Mouse (Mus musculus) intestine, embryonic 14.5 days (tissue): Measurements from ENCODE around the gene Pla2g12a. TPM values are rescaled to one million over a fixed set of nuclear protein-coding genes. Genes with fewer than 3 reads are reported as not detected.

Source experiments
- ATAC-seq: fragments of 200-750 bp; cut with Nextera tagmentation; replicated peaks from 2 replicates; pipeline ENCODE4 v1.8.0; 2017; ENCODE audit warnings: low read depth, moderate number of reproducible peaks, moderate TSS enrichment, moderate library complexity; ENCODE audit not compliant: low FRiP score, low TSS enrichment
- DNase-seq: peaks from one replicate; pipeline ENCODE4 v3.0.0-alpha.2; 2018; ENCODE audit warnings: low spot score
- H3K27ac ChIP-seq: fragments of 300-500 bp; sonication (generic); 2 replicates; pipeline ENCODE4 v1.5.1; 2014; ENCODE audit warnings: low read depth, mild to moderate bottlenecking, control low read depth
- H3K27me3 ChIP-seq: fragments of 300-500 bp; sonication (generic); replicated peaks from 2 replicates; pipeline ENCODE4 v1.6.1; 2014; ENCODE audit warnings: low read length, control low read depth; ENCODE audit not compliant: control insufficient read depth, insufficient read depth
- H3K36me3 ChIP-seq: fragments of 300-500 bp; sonication (generic); 2 replicates; pipeline ENCODE4 v1.6.1; 2014; ENCODE audit warnings: low read length, control low read depth; ENCODE audit not compliant: control insufficient read depth, insufficient read depth
- H3K4me1 ChIP-seq: fragments of 300-500 bp; sonication (generic); replicated peaks from 2 replicates; pipeline ENCODE4 v1.6.1; 2014; ENCODE audit warnings: low read length, control low read depth, mixed read lengths; ENCODE audit not compliant: control insufficient read depth, insufficient read depth
- H3K4me2 ChIP-seq: fragments of 300-500 bp; sonication (generic); 2 replicates; pipeline ENCODE4 v1.6.1; 2014; ENCODE audit warnings: low read length
- H3K4me3 ChIP-seq: fragments of 300-500 bp; sonication (generic); 2 replicates; pipeline ENCODE4 v1.5.1; 2014; ENCODE audit warnings: low read depth, low read length, control low read depth, mixed read lengths
- H3K9ac ChIP-seq: fragments of 300-500 bp; sonication (generic); 2 replicates; pipeline ENCODE4 v1.6.1; 2014; ENCODE audit warnings: mild to moderate bottlenecking, low read length
- H3K9me3 ChIP-seq: fragments of 300-500 bp; sonication (generic); 2 replicates; pipeline ENCODE4 v1.6.1; 2016; ENCODE audit warnings: low read length, control low read depth; ENCODE audit not compliant: control insufficient read depth
- WGBS: fragments of 180-500 bp; shearing (Covaris S2); extraction: QIAGEN DNeasy Blood & Tissue Kit; methylation state at CpG from one replicate; pipeline ENCODE4 v1.1.7; 2014; 5-methylcytosine and 5-hydroxymethylcytosine counted together
- polyA plus RNA-seq: library from polyadenylated mRNA; unstranded; fragments of >200 nt; fragmentation: Nextera tagmentation; extraction: Ambion mirVana; gene quantifications from 2 replicates; pipeline ENCODE4 v1.2.1, GENCODE M21; 2014

Gene Pla2g12a
- polyA plus RNA-seq, 1 experiment from 2014 or later = 67.0 TPM

- H3K9me3 ChIP-seq = no peaks in the 10 kb centered on the region
- H3K4me1 ChIP-seq = no peaks in the 10 kb centered on the region
- WGBS = 56% methylated on average over 4 of the region's 4 CpGs
- no peak for DNase-seq
- no peak overlapping the region for H3K4me2 ChIP-seq
- H3K9ac ChIP-seq = no peak overlapping the region
- no peak overlapping the region for H3K4me3 ChIP-seq
- no peaks in the 10 kb centered on the region for H3K27me3 ChIP-seq
- no peaks in the 10 kb centered on the region for H3K36me3 ChIP-seq
- ATAC-seq = no peak
- H3K27ac ChIP-seq = no peak overlapping the region
These were observed 54.0 kb downstream of the Pla2g12a start for GRCm38 (mm10) chr3:129932443-129932842.

DNA sequence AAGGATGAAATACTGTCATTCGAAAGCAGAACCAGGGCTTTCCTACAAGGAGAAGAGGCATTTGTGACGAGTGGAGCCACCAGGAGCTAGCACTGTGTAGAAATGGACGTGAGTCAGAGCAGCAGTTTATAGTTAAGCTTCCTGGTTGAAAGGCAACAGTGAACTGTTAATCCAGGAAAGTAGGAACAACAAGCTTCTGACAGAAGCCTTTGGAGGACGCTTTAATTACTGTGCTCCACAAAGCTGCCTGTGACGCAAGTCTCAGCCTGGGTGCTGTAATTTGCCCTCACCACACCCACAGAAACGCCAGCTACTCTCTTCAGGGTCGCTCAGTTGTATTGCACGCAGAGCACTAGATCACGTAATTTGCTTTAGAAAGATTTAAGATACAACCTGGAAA, 58.2 kb downstream of the Pla2g12a start:
- no peaks in the 10 kb centered on the region for H3K4me1 ChIP-seq
- H3K36me3 ChIP-seq = no peaks in the 10 kb centered on the region
- no peak for ATAC-seq
- 43% methylated on average over 9 of the region's 9 CpGs for WGBS
- no peak for DNase-seq
- H3K27ac ChIP-seq = no peak overlapping the region
- H3K9ac ChIP-seq = no peak overlapping the region
- H3K27me3 ChIP-seq = no peaks in the 10 kb centered on the region
- no peak overlapping the region for H3K4me3 ChIP-seq
- no peaks in the 10 kb centered on the region for H3K9me3 ChIP-seq
- no peak overlapping the region for H3K4me2 ChIP-seq

GRCm38 (mm10) chr3:129937848-129938247, 59.4 kb downstream of the Pla2g12a start:
- DNase-seq (no peak), ATAC-seq (no peak)
- WGBS = 37% methylated on average over 3 of the region's 3 CpGs
- Histone ChIP-seq H3K4me3 (no peak overlapping the region), H3K4me2 (no peak overlapping the region), H3K27me3 (no peaks in the 10 kb centered on the region), H3K36me3 (no peaks in the 10 kb centered on the region), H3K27ac (no peak overlapping the region), H3K4me1 (no peaks in the 10 kb centered on the region), H3K9me3 (no peaks in the 10 kb centered on the region), H3K9ac (no peak overlapping the region)

DNA sequence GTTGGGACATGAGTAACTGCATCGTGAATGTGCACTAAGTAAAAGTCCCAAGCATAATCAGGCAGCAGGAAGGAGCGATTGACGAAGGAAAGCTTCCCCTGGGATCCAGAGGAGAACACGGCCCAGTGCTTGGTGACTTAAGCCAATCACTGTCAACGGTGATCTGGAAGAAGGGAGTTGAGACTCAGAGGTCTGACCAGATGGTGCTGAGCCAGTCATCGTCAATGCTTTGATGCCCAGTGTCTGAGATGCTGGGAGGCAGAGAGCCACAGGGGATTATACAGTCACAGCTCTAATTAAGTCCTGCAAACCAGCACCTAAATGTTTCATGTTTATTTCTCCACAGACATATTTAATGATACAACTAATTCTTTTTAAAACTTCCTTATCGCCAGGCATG, 60.7 kb downstream of the Pla2g12a start:
- no peak overlapping the region for H3K27ac ChIP-seq
- ATAC-seq = no peak
- 64% methylated on average over 7 of the region's 7 CpGs for WGBS

GRCm38 (mm10) chr3:129940780-129941179, 62.4 kb downstream of the Pla2g12a start:
- Histone ChIP-seq H3K36me3 (no peaks in the 10 kb centered on the region), H3K4me3 (no peak overlapping the region), H3K4me2 (no peak overlapping the region), H3K27ac (no peak overlapping the region), H3K27me3 (no peaks in the 10 kb centered on the region), H3K4me1 (no peaks in the 10 kb centered on the region), H3K9me3 (no peaks in the 10 kb centered on the region), H3K9ac (no peak overlapping the region)
- WGBS = 94% methylated on average over 2 of the region's 2 CpGs
- DNase-seq (no peak), ATAC-seq (no peak)

More for the DNA sequence above, 60.7 kb downstream of the Pla2g12a start:
- Histone ChIP-seq H3K4me3 (no peak overlapping the region), H3K9ac (no peak overlapping the region), H3K9me3 (no peaks in the 10 kb centered on the region), H3K36me3 (no peaks in the 10 kb centered on the region), H3K4me2 (no peak overlapping the region), H3K4me1 (no peaks in the 10 kb centered on the region), H3K27me3 (no peaks in the 10 kb centered on the region)
- DNase-seq = no peak

- Histone ChIP-seq H3K36me3 (no peaks in the 10 kb centered on the region), H3K27me3 (no peaks in the 10 kb centered on the region), H3K4me3 (no peak overlapping the region), H3K9ac (no peak overlapping the region), H3K9me3 (no peaks in the 10 kb centered on the region), H3K27ac (no peak overlapping the region), H3K4me2 (no peak overlapping the region), H3K4me1 (no peaks in the 10 kb centered on the region)
- 92% methylated on average over 1 of the region's 1 CpGs for WGBS
- ATAC-seq (no peak), DNase-seq (no peak)
These were observed 62.9 kb downstream of the Pla2g12a start for GRCm38 (mm10) chr3:129941291-129941690.

DNA sequence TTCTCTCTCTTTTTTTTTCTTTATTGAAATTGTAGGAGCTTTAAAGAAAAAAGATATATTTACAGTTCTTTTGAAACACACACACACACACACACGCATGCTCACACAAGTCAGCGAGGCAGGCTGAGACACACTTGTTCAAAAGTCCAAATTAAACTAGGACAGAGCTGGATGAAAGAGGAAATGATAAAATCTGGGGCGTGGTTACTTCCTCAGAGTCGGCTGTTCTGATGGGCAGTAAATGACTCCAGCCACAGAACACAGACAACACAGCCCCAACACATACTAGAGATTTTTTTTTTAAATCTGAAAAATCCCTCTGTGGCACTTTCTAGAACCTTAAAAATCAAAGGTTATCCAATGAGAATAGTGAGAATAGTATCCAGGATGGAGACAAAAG, 65.4 kb downstream of the Pla2g12a start:
- 75% methylated on average over 4 of the region's 4 CpGs for WGBS
- no peak for ATAC-seq

More for the DNA sequence above, 65.4 kb downstream of the Pla2g12a start:
- H3K4me2 ChIP-seq = no peak overlapping the region
- no peaks in the 10 kb centered on the region for H3K4me1 ChIP-seq
- no peak overlapping the region for H3K4me3 ChIP-seq
- no peaks in the 10 kb centered on the region for H3K36me3 ChIP-seq
- H3K9ac ChIP-seq = no peak overlapping the region
- H3K9me3 ChIP-seq = no peaks in the 10 kb centered on the region
- no peak overlapping the region for H3K27ac ChIP-seq
- no peaks in the 10 kb centered on the region for H3K27me3 ChIP-seq
- no peak for DNase-seq

Other genes with a start within 250 kb of the Pla2g12a start
- 1.8 and 2.0 TPM in 2 replicates for gene Egf, start 123.3 kb upstream of the Pla2g12a start, polyA plus RNA-seq
- gene Lrit3, start 74.6 kb upstream of the Pla2g12a start, polyA plus RNA-seq = not detected in 2 replicates
- gene Rrh, start 56.0 kb upstream of the Pla2g12a start, polyA plus RNA-seq = 0.08 TPM in 1 of 2 replicates, not detected in the other
- gene Gar1, start 47.2 kb upstream of the Pla2g12a start, polyA plus RNA-seq = 45.0 TPM in 2 replicates
- gene Cfi, start 42.7 kb upstream of the Pla2g12a start, polyA plus RNA-seq = 30.0 and 34.5 TPM in 2 replicates
- 114 and 122 TPM in 2 replicates for gene Casp6, start 22.8 kb downstream of the Pla2g12a start, polyA plus RNA-seq
- 1.7 and 2.7 TPM in 2 replicates for gene Mcub, start 91.6 kb downstream of the Pla2g12a start, polyA plus RNA-seq
- 39.1 and 42.1 TPM in 2 replicates for gene Sec24b, start 182.9 kb downstream of the Pla2g12a start, polyA plus RNA-seq